26 mouse cellular contexts compared by ENCODE assay signal in the genomic region with DNA sequence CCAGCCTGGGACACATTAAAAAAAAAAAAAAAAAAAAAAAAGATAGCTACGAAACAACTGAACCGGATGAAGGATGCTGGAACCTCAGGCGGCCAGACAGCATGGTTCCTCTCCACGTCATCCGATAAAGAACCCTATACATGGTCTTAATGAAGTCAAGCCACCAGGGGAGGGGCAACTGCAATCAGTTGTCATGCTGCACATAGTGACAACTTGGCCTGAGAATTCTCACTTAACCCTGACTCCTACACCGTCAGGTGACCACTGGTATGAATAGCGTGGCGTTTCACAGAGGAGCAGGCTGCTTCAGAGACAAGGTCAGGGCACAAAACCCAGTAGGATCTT.
"Had no signal": no experiment of that assay in that cellular context is flagged by ENCODE, and none has a peak within 500 bp of the region (broad histone marks: within the 10 kb centered on the region; RNA-seq: fewer than 3 reads in every experiment).

No protein-coding gene starts in this region.

- H3K9ac ChIP-seq: embryonic facial prominence, embryonic 12.5 days; embryonic facial prominence, embryonic 13.5 days; embryonic facial prominence, embryonic 15.5 days; forebrain, embryonic 12.5 days; forebrain, embryonic 13.5 days; forebrain, embryonic 15.5 days; forebrain, postnatal 0 days had no signal

- ATAC-seq: forebrain, embryonic 13.5 days; forebrain, embryonic 14.5 days; forebrain, embryonic 15.5 days; forebrain, embryonic 16.5 days; forebrain, postnatal 0 days had no signal

- H3K27ac ChIP-seq: embryonic facial prominence, embryonic 10.5 days; embryonic facial prominence, embryonic 12.5 days; embryonic facial prominence, embryonic 13.5 days; embryonic facial prominence, embryonic 15.5 days; forebrain, embryonic 10.5 days; forebrain, embryonic 12.5 days; forebrain, embryonic 13.5 days; forebrain, embryonic 15.5 days; gastrocnemius, adult 2 months; heart, adult 2 months had no signal

- DNase-seq: cerebellum, adult 9-11 months; cerebellum, postnatal 10 days; cerebellum, postnatal 14 days; cerebellum, postnatal 25 days; cerebellum, postnatal 36 days; embryo, embryonic 11 days; forebrain, postnatal 0 days; gastrocnemius, adult 2 months; gastrocnemius, postnatal 10 days; gastrocnemius, postnatal 14 days; gastrocnemius, postnatal 25 days; gastrocnemius, postnatal 36 days; heart, adult 11 months; heart, adult 18-20 months; heart, adult 2 months had no signal

- H3K4me3 ChIP-seq: embryonic facial prominence, embryonic 10.5 days; embryonic facial prominence, embryonic 12.5 days; embryonic facial prominence, embryonic 13.5 days; embryonic facial prominence, embryonic 15.5 days; erythroblast, embryonic 14.5 days; forebrain, embryonic 10.5 days; forebrain, embryonic 12.5 days; forebrain, embryonic 13.5 days; forebrain, embryonic 15.5 days; gastrocnemius, adult 2 months; heart, adult 2 months had no signal

- H3K27me3 ChIP-seq: embryonic facial prominence, embryonic 12.5 days; embryonic facial prominence, embryonic 13.5 days; embryonic facial prominence, embryonic 15.5 days; forebrain, embryonic 12.5 days; forebrain, embryonic 13.5 days; forebrain, embryonic 15.5 days had no signal

- H3K4me1 ChIP-seq: embryonic facial prominence, embryonic 12.5 days; embryonic facial prominence, embryonic 13.5 days had no signal

- H3K9me3 ChIP-seq: embryonic facial prominence, embryonic 10.5 days; embryonic facial prominence, embryonic 12.5 days; embryonic facial prominence, embryonic 13.5 days; embryonic facial prominence, embryonic 15.5 days; forebrain, embryonic 10.5 days; forebrain, embryonic 12.5 days; forebrain, embryonic 13.5 days; forebrain, embryonic 15.5 days had no signal

- H3K36me3 ChIP-seq: embryonic facial prominence, embryonic 10.5 days; forebrain, embryonic 10.5 days; forebrain, embryonic 12.5 days; forebrain, embryonic 15.5 days had no signal

- H3K4me2 ChIP-seq: embryonic facial prominence, embryonic 12.5 days; embryonic facial prominence, embryonic 13.5 days; embryonic facial prominence, embryonic 15.5 days; forebrain, embryonic 12.5 days; forebrain, embryonic 13.5 days; forebrain, embryonic 15.5 days had no signal
